Mouse (Mus musculus) erythroblast, embryonic 14.5 days (primary cell): ENCODE results near the gene Gm17657.

Experiments used
- GATA1 ChIP-seq: IDR thresholded peaks from 2 replicates; pipeline ENCODE4 v1.6.1; 2012; ENCODE audit warnings: low read length, inconsistent platforms, mixed read lengths
- TAL1 ChIP-seq: IDR thresholded peaks from 3 replicates; pipeline ENCODE4 v1.6.1; 2012; ENCODE audit warnings: low read length, inconsistent platforms, mixed read lengths

DNA sequence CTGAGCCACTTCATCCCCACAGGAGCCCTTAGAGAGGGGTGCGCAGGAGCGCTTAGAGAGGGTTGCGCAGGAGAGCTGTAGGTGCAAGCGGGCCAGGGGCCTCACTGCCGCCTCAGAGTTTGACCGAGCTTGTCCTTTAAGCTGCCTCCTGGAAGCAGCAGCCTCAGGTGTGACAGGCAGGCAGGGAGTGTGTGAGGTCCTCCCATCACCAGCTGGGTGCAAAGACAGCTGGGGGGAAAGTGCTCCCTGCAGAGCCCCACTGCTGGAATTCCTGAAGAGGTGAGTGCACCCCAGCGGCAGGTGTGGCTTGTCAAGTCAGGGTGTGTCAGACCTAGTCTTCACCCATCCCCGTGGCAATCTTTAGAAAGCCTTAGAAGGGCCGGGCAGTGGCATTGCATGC is 37.5 kb upstream of the Gm17657 start:
- TF ChIP-seq TAL1 (no peak), GATA1 (no peak)
